In the genomic region with DNA sequence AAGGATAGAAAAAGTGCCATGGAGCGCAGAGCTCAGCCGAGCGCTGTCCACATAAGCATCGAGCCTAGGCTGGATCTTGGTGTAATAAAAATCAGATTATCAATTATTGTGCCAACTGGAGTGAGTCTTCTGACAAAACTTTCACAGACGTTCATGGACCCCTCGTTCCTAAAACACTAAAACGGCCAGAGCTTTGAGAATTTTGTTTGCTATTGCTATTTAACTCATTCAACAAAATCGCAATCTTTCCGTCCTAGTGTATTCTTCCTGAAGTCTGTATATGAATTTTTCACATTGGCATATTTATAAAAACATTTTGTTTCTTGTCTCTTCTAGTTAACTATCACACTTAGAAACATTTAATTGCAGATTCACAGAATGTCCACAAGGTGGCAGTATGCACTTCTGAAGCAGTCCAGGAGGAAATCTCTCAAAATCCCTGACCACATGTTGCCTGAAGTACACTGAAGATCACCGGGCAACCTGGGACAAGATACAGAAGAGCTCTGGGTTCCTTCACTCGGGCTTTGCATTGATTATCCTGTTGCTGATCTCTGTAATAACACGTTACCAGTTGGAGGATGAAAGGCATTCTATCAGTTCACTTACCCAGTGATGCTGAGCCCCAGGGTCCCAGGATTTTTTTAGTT, we compare ENCODE assay signal across 8 mouse cellular contexts. TPM values are rescaled to one million over a fixed set of nuclear protein-coding genes. Genes with fewer than 3 reads are reported as not detected.
DNase-seq lines count a peak whose midpoint lies in the region; ATAC-seq lines count a peak whose summit lies in the region.
"Had no signal": no experiment of that assay in that cellular context is flagged by ENCODE, and none has a peak within 500 bp of the region (broad histone marks: within the 10 kb centered on the region; RNA-seq: fewer than 3 reads in every experiment).

No protein-coding gene starts in this region.

- DNase-seq in left cerebral cortex, postnatal 14 days (ENCODE audit: low spot score in 2 of 2): peak; percentile 8 to 31
- no peak for DNase-seq in left cerebral cortex, postnatal 36 days (ENCODE audit: low spot score in 2 of 2)
- peak; percentile 28 for DNase-seq in WW6 (ENCODE audit: low read depth, low spot score)
- DNase-seq in embryonic facial prominence, embryonic 14.5 days (ENCODE audit: low spot score): peak; percentile 86
- no peak for DNase-seq in adrenal gland, postnatal 4 days (ENCODE audit: low spot score in 2 of 2)

- no peaks in the 10 kb centered on the region for H3K4me1 ChIP-seq in embryonic facial prominence, embryonic 14.5 days (ENCODE audit: control insufficient read depth, insufficient read depth, low read length)
- H3K4me1 ChIP-seq in kidney, embryonic 14.5 days (ENCODE audit: control insufficient read depth, insufficient read depth, low read length): no peaks in the 10 kb centered on the region
- no peaks in the 10 kb centered on the region; the same call in 1 of the 2 replicates for H3K4me1 ChIP-seq in midbrain, embryonic 12.5 days

- H3K36me3 ChIP-seq in embryonic facial prominence, embryonic 14.5 days (ENCODE audit: control insufficient read depth, insufficient read depth, low read length): no peaks in the 10 kb centered on the region
- no peaks in the 10 kb centered on the region for H3K36me3 ChIP-seq in kidney, embryonic 14.5 days (ENCODE audit: control insufficient read depth, insufficient read depth, low read length)
- H3K36me3 ChIP-seq in midbrain, embryonic 12.5 days: no peaks in the 10 kb centered on the region

- H3K27me3 ChIP-seq in embryonic facial prominence, embryonic 14.5 days (replicated peaks; ENCODE audit: control insufficient read depth, insufficient read depth, low read length): peaks cover 8% of the 10 kb centered on the region; the same call in 1 of the 2 replicates
- no peaks in the 10 kb centered on the region for H3K27me3 ChIP-seq in kidney, embryonic 14.5 days (ENCODE audit: control insufficient read depth, insufficient read depth, low read length)
- H3K27me3 ChIP-seq in midbrain, embryonic 12.5 days: peaks cover 13% of the 10 kb centered on the region

- no peaks in the 10 kb centered on the region for H3K9me3 ChIP-seq in embryonic facial prominence, embryonic 14.5 days (ENCODE audit: control insufficient read depth, low read length)
- no peaks in the 10 kb centered on the region for H3K9me3 ChIP-seq in kidney, embryonic 14.5 days (ENCODE audit: control insufficient read depth, low read length)
- H3K9me3 ChIP-seq in midbrain, embryonic 12.5 days: no peaks in the 10 kb centered on the region

- peak overlapping the region; percentile 34 for H3K4me2 ChIP-seq in embryonic facial prominence, embryonic 14.5 days (ENCODE audit: low read depth, low read length)
- no peak overlapping the region for H3K4me2 ChIP-seq in kidney, embryonic 14.5 days (replicated peaks; ENCODE audit: low read depth, low read length)
- no peak overlapping the region for H3K4me2 ChIP-seq in midbrain, embryonic 12.5 days (replicated peaks)

- ATAC-seq in embryonic facial prominence, embryonic 14.5 days (ENCODE audit: low read depth): 0 out of 2 replicates have a peak, but pooled peaks have one; percentile 41
- ATAC-seq in kidney, embryonic 14.5 days (ENCODE audit: low FRiP score, low TSS enrichment): peak; percentile 62; the same call in 1 of the 2 replicates
- ATAC-seq in midbrain, embryonic 12.5 days (ENCODE audit: low FRiP score, low read depth): peak; percentile 67

- WGBS in embryonic facial prominence, embryonic 14.5 days: 24% methylated on average over 12 of the region's 12 CpGs
- 27% methylated on average over 12 of the region's 12 CpGs for WGBS in kidney, embryonic 14.5 days
- WGBS in midbrain, embryonic 12.5 days: 28% methylated on average over 12 of the region's 12 CpGs

- no peak overlapping the region for H3K9ac ChIP-seq in embryonic facial prominence, embryonic 14.5 days (ENCODE audit: low read depth, low read length)
- H3K9ac ChIP-seq in kidney, embryonic 14.5 days (ENCODE audit: low read depth, low read length): no peak overlapping the region
- no peak overlapping the region for H3K9ac ChIP-seq in midbrain, embryonic 12.5 days (replicated peaks)

- H3K27ac ChIP-seq in embryonic facial prominence, embryonic 14.5 days (replicated peaks; ENCODE audit: low read depth, low read length): no peak overlapping the region
- H3K27ac ChIP-seq in kidney, embryonic 14.5 days (ENCODE audit: low read depth, low read length): no peak overlapping the region
- no peak overlapping the region for H3K27ac ChIP-seq in midbrain, embryonic 12.5 days (replicated peaks)

- H3K4me3 ChIP-seq in embryonic facial prominence, embryonic 14.5 days (ENCODE audit: low read depth, low read length): no peak overlapping the region
- no peak overlapping the region for H3K4me3 ChIP-seq in kidney, embryonic 14.5 days (ENCODE audit: low read length)
- no peak overlapping the region for H3K4me3 ChIP-seq in midbrain, embryonic 12.5 days

- intact Hi-C loops in left cerebral cortex, postnatal 14 days (cut with DNase I): loop anchor here (1.0 kb wide), 1 partner anchor 594 kb away; no protein-coding TSS in a partner anchor
- intact Hi-C loops in left cerebral cortex, postnatal 36 days (cut with DNase I): loop anchor here (2.0 to 5.0 kb wide), 2 partner anchors 574 to 594 kb away; no protein-coding TSS in a partner anchor

RNA-seq across cellular contexts. Expression of a gene that starts 1.1 kb away (rescaled TPM):
- not detected for total RNA-seq in left cerebral cortex, postnatal 14 days (2021)
- not detected for total RNA-seq in left cerebral cortex, postnatal 36 days (2021)
- not detected in 2 replicates for polyA plus RNA-seq in embryonic facial prominence, embryonic 14.5 days (2014; fragmentation: Nextera tagmentation; extraction: Ambion mirVana)
- not detected in 2 replicates for polyA plus RNA-seq in kidney, embryonic 14.5 days (2014; fragmentation: Nextera tagmentation; extraction: Ambion mirVana)
- not detected in 2 replicates for polyA plus RNA-seq in midbrain, embryonic 12.5 days (2016; fragmentation: Nextera tagmentation; extraction: Ambion mirVana)
- total RNA-seq in adrenal gland, postnatal 4 days (2021): not detected
- polyA plus RNA-seq: large intestine, adult 2 months had no signal

Comparison
In these comparisons a context has a peak if more than half of its experiments do, and no peak if none do; other contexts are left out.
1. DNase-seq: peak in left cerebral cortex, postnatal 14 days (2 of 2), WW6 (single experiment) and embryonic facial prominence, embryonic 14.5 days (single experiment); none in left cerebral cortex, postnatal 36 days (0 of 2) and adrenal gland, postnatal 4 days (0 of 2).
2. Peak in every context shown above with its lines, with median percentiles within 50 percentile points of each other: ATAC-seq.